Mouse (Mus musculus) left cerebral cortex, adult 18-20 months (tissue): ENCODE measurements around the gene Il12b. TPM values are rescaled to one million over a fixed set of nuclear protein-coding genes. Genes with fewer than 3 reads are reported as not detected.
A peak's percentile ranks its signal among the peaks of the same experiment; 100 is the strongest.
"Not testable (repeated sequence)": the region's sequence is repeated elsewhere in the genome, so short reads cannot be mapped to it uniquely, and the experiment has no call there.

Experiments used
- DNase-seq, 2 experiments: peaks; one replicate each; pipeline ENCODE4 v3.0.0; 2021 to 2022; ENCODE audit warnings: low spot score in 2 of 2, mixed read lengths in 1 of 2
- total RNA-seq, 2 experiments: library from RNA; stranded (reverse); gene quantifications; 2 replicates each; pipeline ENCODE4 v1.2.3; 2021

The Il12b gene
- total RNA-seq, 2 experiments from 2014 or later: not detected

DNA sequence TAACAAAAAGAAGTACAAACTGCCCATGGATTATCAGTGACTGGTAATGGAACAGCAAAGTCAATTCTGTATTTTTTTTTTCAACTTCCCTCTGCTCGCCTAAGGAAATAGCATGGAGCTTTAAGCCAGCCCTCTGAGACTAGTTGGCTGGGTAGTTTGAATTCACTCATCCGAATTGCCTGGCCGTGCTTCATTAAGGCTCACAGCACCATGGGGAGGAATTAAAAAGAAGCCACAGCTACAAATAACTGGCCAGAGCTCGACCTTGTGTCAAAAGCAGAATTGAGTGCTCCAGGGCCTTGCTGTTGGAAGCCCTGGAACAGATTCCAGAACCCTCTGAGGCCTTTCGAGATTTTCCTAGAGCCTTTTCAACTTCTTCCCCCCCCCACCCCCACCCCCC lies 8.8 kb downstream of the Il12b start:
- no peak for DNase-seq

DNA sequence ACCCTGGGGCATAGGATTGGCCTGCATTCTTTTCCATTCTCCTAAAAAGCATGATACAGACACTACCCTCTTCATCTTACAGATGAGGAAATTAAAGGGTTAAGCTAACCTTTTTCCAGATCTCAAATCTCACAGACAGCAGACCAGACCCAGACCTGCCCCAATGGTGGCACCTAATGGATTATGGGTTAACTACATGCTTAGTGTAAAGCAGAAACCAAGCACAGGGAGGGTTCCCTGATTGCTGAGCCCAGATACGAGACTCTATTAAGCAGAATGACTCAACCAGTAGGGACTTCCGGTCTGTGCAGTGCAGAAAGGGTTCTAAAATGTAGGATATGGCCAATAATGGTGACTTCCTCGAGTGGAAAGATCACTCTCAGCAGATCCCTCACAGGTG lies 10.6 kb downstream of the Il12b start:
- DNase-seq: no peak

DNA sequence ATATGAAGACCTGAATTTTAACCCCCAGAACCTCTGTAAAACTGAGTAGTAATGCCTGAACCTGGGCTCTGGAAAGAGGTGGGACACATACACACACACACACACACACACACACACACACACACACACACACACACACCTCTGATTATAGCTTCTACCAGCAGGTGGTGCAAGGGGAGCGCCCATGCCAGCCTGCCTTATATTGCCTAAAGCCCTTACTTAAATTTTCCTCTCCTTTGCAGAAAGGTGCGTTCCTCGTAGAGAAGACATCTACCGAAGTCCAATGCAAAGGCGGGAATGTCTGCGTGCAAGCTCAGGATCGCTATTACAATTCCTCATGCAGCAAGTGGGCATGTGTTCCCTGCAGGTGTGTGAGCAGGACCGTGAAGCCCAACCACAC lies 12.4 kb downstream of the Il12b start:
- DNase-seq: no peak

DNA sequence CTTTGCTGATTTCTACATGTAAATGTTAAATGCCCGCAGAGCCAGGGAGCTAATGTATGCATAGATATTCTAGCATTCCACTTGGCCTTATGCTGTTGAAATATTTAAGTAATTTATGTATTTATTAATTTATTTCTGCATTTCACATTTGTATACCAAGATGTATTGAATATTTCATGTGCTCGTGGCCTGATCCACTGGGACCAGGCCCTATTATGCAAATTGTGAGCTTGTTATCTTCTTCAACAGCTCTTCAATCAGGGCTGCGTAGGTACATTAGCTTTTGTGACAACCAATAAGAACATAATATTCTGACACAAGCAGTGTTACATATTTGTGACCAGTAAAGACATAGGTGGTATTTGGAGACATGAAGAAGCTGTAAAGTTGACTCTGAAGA lies 13.5 kb downstream of the Il12b start:
- DNase-seq: no peak

DNA sequence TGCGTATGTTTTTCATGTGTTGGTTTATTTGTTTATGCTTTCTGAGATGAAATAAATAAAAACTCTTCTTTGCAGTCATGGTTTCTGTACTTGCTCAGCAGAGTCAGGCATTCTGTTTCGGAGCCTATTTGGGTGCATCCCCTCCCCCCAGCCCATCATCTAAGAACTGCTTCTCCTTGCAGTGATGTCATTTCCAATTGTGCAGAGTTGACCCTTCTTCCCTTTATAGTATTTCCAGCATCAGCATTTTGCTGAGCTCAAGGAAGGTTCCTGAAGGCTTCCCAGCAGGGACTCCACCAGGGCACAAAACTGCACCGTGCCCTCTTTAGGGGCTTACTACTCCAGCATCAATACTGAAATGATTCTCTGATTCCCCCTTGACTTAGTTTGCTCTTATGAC lies 14.7 kb downstream of the Il12b start:
- DNase-seq: no peak

DNA sequence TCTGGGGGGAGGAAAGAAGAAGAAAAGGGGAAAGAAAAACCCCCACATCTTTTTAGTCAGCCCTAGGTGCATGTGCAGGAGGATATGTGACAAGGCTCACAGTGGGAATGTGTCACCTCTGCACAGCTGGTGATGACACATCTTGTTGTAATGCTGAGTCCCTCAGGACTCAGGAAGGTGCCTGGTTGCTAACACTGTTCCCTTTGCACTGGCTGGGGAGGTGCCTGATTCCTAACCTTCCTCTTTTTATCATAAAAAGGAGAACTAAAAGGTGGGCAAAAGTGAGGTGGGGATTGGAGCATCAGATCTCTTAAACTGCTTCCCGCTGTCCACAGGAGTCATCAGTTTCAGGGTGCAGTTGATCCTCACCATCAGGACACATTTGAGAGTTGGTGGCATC lies 17.5 kb downstream of the Il12b start:
- DNase-seq: no peak

DNA sequence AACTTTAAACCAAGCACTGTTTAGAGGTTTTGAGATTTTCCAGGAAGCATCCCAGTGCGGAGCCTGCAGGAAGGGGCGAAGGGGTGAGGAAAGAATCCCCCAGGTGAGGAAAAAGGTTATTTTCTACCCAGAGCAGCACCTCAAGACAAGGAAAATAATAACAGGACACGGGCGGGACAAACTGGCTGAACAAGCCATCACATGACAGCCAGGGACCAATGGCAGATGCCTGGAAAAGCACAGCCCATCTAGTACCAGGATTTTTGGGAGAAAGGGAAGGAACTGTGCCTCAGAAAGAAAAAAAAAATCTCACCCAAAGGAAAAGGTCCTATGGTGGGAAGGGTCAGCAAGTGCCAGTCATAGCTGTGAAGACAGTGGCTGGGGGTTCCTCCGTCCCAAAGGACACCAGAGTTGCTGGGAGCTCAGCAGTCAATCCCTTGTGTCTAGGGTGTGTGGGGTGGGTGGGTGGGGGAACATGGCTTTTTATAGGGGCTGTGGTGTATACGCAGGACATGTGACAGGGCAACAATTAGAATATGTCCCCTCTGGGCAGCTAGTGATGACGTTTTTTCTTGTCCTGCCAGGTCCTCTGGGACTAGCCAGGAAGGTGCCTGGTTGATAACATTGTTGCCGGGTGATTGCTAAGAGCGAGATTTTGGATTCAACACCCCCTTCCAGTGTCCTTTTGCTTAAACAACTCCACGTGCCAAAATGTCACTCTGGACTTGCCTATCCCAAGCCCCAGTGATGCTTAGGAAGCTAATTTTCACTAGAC lies 22.7 kb downstream of the Il12b start:
- no peak for DNase-seq

DNA sequence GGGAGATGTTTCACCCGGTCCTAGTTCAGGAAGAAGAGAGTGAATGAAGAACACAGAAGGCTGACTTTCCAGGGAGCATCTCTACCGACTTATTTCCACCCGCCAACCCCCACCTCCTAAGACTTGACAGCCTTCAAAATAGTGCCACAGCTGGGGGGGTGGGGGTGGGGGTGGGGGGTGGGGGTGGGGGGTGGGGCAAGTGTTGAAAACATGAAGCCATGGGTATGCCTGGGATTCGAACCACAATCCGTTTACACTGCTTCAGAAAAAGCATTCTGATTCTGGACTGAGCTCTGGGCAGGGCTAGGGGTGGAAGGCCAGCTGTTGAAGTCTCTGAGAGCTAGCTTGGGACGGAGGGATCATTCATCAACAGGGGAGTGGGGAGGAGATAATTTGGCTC lies 23.4 kb downstream of the Il12b start:
- no peak for DNase-seq

DNA sequence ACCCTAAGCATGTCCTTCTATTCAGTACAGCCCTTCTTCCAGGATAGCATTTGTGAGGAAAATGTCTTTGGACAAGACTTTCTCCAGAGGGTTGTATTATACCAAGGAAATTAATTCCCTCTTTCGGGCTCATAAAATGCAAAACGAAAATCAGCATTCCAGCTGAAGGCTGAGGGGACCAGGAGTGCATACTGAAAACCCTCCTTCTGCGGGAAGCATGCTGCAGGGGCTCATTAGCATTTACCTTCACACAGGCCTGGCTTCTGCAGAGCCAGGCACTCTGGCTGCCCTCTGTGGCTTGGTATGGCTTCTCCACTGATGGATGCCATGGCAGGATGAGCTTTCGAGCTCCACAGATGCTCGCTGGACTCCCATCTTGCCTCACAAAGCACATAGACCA lies 24.1 kb downstream of the Il12b start:
- DNase-seq: no peak

DNA sequence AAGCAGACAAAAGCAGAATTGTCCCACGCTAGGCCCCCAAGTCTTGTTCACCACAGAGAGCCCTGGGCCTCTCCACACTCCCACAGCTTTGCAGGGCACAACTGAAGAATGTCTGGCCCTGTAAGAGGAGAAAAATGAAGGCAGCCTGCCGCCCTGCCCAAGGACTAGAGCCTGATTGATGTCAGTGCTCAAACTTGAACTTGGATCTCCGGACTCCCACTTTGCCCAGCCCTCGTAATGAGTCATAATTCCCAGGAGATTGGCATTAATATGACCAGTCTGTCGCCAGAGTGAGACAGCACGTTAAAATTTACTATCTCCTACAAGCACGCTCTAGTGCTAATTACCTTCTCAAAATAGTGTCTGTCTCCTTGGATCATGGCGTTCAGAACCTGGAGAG lies 25.1 kb downstream of the Il12b start:
- DNase-seq: no peak

DNA sequence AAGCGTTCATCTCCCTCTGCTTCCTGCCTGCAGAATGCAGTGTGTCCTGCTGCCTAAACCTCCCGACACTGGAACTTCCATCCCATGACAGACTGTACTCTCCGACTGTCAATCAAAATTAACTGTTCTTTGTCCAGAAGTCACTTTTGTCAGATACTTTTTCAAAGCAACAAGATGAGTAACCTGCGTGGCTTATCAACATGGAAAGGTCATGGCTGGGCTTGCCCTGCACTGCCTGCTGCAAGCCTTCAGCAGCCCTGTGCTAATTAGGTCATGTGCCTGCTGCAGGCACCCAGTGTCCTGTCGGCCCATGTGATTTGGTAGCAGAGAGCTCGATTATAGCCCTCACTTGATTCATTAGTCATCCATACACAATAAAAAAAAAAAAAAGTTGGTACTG lies 25.8 kb downstream of the Il12b start:
- no peak for DNase-seq

DNA sequence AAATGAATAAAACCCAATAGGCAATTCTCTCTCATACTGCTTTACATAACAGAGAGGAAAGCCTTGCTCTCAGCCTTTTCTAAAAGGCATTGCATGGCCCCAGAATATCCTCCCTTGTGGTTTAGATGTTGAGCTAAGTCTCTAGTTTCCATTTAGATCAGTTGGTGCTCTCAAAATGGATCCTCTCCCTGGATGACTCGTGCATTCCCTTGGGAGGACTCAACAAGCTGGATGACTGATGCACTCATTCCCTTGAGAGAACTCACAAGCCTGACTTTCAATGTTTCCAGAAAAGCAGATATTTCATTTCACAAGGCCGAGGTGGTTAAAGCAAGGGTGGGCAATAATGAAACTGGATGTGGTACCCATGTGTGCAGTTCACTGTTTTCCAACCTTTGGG lies 28.1 kb downstream of the Il12b start:
- DNase-seq: no peak

DNA sequence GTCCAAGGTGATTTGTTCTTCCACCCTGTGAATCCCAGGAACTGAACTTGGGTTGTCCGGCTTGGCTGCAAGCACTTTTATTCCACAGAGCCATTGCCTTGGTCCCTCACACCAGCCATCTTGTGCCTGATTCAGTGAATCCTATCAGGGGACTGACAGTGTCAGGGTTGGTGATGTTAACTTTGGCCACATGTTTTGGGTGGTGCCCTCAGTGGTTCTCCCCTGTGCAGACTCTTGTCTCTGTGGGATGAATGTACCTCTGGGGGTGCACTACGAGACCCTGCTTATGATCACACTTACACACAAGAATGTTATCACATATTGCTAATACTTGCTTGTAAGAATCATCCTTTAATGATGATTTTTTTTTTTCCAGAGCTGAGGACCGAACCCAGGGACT lies 30.2 kb downstream of the Il12b start:
- DNase-seq: no peak

DNA sequence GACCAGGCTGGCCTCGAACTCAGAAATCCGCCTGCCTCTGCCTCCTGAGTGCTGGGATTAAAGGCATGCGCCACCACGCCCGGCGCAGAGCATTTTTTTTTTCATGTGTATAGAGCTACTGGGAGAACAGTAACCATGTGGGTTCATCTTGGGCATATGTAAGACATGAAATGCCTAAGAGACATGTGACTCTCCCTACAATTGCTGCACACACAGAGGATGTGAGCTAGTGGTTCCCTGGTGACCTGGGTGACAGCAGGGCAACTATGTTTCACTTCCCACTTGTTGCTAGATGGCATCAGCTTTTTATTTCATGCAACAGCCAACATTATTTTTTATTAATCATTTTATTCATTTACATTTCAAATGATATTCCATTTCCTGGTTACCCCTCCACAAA lies 37.9 kb downstream of the Il12b start:
- DNase-seq: no peak

DNA sequence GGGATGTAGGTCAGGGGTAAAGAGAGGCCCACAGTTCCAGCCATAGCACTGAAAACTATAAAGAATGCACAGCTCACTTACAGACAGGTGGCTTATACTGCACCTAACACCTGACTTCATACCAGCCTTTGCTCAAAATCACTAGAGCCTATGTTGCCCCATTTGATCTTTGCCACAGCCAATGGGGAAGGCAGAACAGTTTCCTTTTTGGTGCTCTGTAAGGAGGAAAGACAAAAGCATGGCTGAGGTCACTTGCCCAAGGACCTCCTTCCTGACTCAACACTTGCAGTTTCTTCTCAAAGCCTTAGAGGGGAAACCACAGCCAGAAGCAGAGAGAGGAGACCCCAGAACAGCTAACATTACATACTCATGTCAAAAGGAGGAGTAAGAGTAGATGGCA lies 51.2 kb downstream of the Il12b start:
- DNase-seq: no peak

DNA sequence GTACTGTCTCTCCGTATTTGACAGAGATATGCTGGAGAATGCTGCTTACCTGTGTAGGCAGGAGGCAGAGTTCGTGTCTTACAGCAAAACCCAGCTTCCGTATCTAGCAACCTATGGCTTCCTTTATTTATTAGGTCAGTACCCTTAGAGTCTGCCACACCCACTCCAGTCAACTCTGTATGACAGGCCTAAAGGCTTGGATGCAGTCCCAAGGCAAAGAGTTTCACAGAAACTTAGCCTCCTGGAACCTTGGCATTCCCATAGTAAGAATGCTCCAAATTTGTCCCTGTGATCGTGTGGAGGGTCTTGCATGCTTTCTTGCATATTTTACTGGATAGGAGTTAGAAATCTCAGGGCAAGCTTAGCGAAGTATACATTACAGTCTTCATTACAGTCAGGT lies 52.2 kb downstream of the Il12b start:
- not testable (repeated sequence) for DNase-seq

DNA sequence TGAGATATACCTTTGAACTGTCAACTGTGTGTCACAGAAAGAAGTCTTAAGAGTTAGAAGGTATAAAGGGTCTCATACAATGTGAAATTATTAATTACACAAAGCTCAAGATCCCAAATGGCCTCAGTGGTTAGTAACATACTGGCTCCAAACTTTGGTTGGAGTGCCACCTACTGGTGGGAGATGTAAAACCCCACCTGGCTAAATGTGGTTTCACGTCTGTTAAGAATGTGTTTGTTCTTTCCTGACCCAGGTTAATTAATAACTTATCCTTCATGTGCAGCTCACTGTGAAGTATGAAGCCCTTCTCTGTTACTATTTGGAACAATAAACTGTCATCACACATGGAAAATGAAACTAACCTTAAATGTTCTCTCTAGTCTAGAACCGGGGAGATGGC lies 53.6 kb downstream of the Il12b start:
- DNase-seq: peak; percentile 29 to 71

DNA sequence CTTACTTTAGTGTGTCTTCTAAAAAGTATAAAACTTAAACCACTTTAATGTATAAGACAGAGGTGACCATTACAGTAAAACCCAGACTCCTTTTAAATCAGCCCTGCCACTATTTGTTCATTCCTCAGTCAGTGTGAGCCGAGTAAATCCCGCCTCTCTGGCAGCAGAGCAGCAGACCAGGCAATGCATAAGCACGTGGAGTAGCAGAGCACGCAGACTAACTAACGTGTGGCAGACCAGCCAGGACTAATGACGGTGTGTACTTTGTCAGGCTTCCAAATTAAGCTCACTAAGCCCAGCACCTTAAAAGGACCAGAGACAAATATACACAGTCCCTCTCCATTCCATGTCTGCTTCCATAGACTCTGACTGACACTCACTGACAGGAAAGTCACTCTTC lies 61.6 kb downstream of the Il12b start:
- DNase-seq: no peak

Other genes starting within 250 kb of the Il12b start
- 10 to 100 TPM; 53.9 to 54.6 TPM for gene Ublcp1, start 70.4 kb downstream of the Il12b start, total RNA-seq
- gene Rnf145, start 118.9 kb downstream of the Il12b start, total RNA-seq: 10 to 100 TPM; 92.1 to 93.9 TPM
- 1 to 10 TPM; 3.6 to 4.7 TPM for gene Ebf1, start 217.3 kb downstream of the Il12b start, total RNA-seq